Mouse (Mus musculus) C2C12 (cell line): ENCODE measurements around the gene Aste1. TPM values are rescaled to one million over a fixed set of nuclear protein-coding genes. Genes with fewer than 3 reads are reported as not detected.

Experiments
- H3K27me3 ChIP-seq: one replicate; pipeline ENCODE4 v1.6.1; 2011; ENCODE audit not compliant: control insufficient read depth, insufficient read depth, insufficient read length
- H3K36me3 ChIP-seq: one replicate; pipeline ENCODE4 v1.6.1; 2011; ENCODE audit not compliant: control insufficient read depth, insufficient read depth
- H3K4me3 ChIP-seq: one replicate; pipeline ENCODE4 v1.5.1; 2011; ENCODE audit warnings: mild to moderate bottlenecking, control low read depth; ENCODE audit not compliant: poor library complexity, insufficient read depth, severe bottlenecking
- H3K79me2 ChIP-seq: one replicate; pipeline ENCODE4 v1.6.1; 2011; ENCODE audit not compliant: control insufficient read depth, insufficient read depth
- H3K79me3 ChIP-seq: one replicate; pipeline ENCODE4 v1.6.1; 2011; ENCODE audit warnings: low read depth, control low read depth
- H3ac ChIP-seq: one replicate; pipeline ENCODE3; 2011; ENCODE audit warnings: low read depth; ENCODE audit not compliant: control insufficient read depth, insufficient read length
- CEBPB ChIP-seq: IDR thresholded peaks from one replicate; pipeline ENCODE4 v1.6.1; 2011; ENCODE audit warnings: low read depth, mild to moderate bottlenecking, control low read depth, moderate library complexity
- CTCF ChIP-seq: IDR thresholded peaks from one replicate; pipeline ENCODE4 v1.5.1; 2011; ENCODE audit not compliant: control insufficient read depth, insufficient read depth, insufficient read length
- FOSL1 ChIP-seq: IDR thresholded peaks from one replicate; pipeline ENCODE4 v1.8.0; 2011; ENCODE audit warnings: mild to moderate bottlenecking, low read length; ENCODE audit not compliant: poor library complexity, insufficient read depth, severe bottlenecking
- MAX ChIP-seq: IDR thresholded peaks from one replicate; pipeline ENCODE4 v1.6.1; 2011; ENCODE audit warnings: mild to moderate bottlenecking, control low read depth
- MYOD1 ChIP-seq: IDR thresholded peaks from one replicate; pipeline ENCODE4 v1.6.1; 2011; ENCODE audit warnings: low read depth; ENCODE audit not compliant: control insufficient read depth, insufficient read length
- MYOG ChIP-seq: IDR thresholded peaks from one replicate; pipeline ENCODE4 v1.6.1; 2011; ENCODE audit not compliant: control insufficient read depth, insufficient read length; ENCODE audit errors: extremely low read depth
- USF1 ChIP-seq: IDR thresholded peaks from one replicate; pipeline ENCODE4 v1.6.1; 2011; ENCODE audit warnings: low read depth, mild to moderate bottlenecking, control low read depth, moderate library complexity
- polyA plus RNA-seq: library from polyadenylated mRNA; unstranded; fragments of >200 nt; fragmentation: generic; extraction: Trizol; gene quantifications from one replicate; pipeline ENCODE4 v1.2.1, GENCODE M21; 2012; ENCODE audit warnings: missing spikeins

Aste1 gene
- polyA plus RNA-seq, 1 experiment = 3.3 TPM

DNA sequence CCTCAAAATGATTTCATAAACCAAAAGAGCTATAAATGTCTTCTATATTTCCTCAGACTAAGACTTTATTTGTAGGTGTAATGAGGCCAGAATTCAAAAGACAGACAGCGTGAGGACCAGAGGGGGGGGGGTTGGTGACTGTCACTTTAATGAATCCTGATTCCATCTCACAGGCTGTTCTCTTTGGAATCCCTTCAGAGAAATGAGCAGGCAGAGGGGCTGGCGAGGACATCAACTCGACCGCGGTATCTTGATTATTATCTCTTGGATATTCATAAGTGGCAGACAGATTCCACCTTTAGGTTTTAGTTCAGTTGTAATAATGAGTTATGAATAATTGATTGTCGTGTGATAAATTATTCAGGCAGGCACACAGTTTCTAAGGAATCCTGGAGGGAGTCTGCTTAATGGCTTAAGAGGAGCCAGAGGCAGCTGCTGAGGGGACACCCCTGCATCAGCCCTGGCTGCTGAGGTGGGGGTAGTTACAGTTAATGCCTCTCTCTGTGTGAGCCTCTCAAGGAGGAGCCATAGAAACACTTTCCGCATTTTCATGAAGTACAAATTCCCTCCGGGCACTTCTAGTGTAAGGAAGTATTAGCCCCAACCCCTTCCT is 15.6 kb upstream of the Aste1 start:
- Histone ChIP-seq H3ac (no peak overlapping the region), H3K79me3 (no peaks in the 10 kb centered on the region), H3K36me3 (no peaks in the 10 kb centered on the region), H3K27me3 (no peaks in the 10 kb centered on the region), H3K79me2 (no peaks in the 10 kb centered on the region), H3K4me3 (no peak overlapping the region)
- TF ChIP-seq USF1 (no peak), MAX (no peak), MYOD1 (no peak), MYOG (no peak), CTCF (no peak), CEBPB (no peak), FOSL1 (no peak)

DNA sequence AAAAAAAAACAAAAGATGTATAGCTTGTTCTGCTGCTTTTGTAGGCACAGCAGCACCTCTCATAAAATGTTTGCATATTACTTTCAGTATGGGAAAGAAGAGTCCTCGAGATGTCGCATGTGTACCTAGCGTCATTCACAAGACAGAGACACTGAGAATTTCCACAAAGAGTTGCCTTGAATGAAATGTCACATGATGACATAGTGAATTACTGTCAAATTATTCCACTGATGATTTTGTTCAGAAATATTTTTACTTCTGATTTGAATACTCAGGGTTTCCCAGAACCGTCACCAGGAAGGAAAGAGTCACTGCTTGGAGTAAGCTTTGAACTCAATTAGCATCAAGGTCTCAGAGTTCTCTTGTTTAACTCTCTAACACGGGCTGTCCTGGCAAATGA is 7.8 kb upstream of the Aste1 start:
- no peaks in the 10 kb centered on the region for H3K36me3 ChIP-seq
- TF ChIP-seq MAX (no peak), MYOD1 (no peak), FOSL1 (no peak), CEBPB (no peak), MYOG (no peak), CTCF (no peak), USF1 (no peak)
- no peaks in the 10 kb centered on the region for H3K27me3 ChIP-seq
- no peaks in the 10 kb centered on the region for H3K79me3 ChIP-seq
- no peak overlapping the region for H3K4me3 ChIP-seq
- H3ac ChIP-seq = no peak overlapping the region
- no peaks in the 10 kb centered on the region for H3K79me2 ChIP-seq

DNA sequence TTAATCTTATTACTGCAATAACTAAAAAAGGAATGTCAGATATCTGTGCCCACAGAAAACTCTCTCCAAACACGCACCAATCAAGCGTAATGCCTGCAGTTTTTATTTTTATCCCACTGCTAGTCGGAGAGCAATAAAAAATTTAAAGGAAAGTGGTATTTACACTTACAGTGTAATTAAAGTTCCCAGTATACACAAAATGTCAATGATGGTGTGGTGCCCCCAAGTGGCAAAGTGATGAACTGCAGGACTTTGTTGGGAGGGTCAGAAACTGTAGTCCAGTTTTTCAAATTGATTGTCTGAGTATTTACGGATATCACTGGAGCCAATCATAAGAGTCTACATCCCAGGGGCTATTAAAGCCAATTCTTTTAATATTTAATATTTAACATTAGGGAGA is 5.9 kb upstream of the Aste1 start:
- H3K79me2 ChIP-seq = no peaks in the 10 kb centered on the region
- H3K4me3 ChIP-seq = no peak overlapping the region
- TF ChIP-seq CTCF = no peak
- no peaks in the 10 kb centered on the region for H3K36me3 ChIP-seq
- H3K27me3 ChIP-seq = no peaks in the 10 kb centered on the region
- H3K79me3 ChIP-seq = no peaks in the 10 kb centered on the region
- no peak overlapping the region for H3ac ChIP-seq

DNA sequence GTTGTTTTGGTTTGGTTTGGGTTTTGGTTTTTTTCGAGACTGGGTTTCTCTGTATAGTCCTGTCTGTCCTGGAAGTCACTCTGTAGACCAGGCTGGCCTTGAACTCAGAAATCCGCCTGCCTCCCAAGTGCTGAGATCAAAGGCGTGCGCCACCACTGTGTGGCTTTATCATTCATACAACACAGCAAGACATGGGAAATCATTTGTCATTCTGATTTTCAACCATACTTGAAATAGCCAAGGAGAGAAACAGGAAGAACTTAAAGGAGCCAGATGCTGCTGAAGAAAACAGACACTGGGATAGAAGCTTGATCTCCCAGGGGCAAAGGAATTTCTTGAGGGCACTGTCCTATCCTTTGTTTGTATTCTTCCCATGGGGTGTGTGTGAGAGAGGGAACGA is 4.6 kb upstream of the Aste1 start:
- H3K4me3 ChIP-seq = no peak overlapping the region
- H3K27me3 ChIP-seq = no peaks in the 10 kb centered on the region
- no peaks in the 10 kb centered on the region for H3K79me2 ChIP-seq
- TF ChIP-seq CEBPB (no peak), CTCF (no peak), MYOG (no peak), MAX (no peak), FOSL1 (no peak), MYOD1 (no peak), USF1 (no peak)
- no peaks in the 10 kb centered on the region for H3K79me3 ChIP-seq
- H3ac ChIP-seq = no peak overlapping the region
- no peaks in the 10 kb centered on the region for H3K36me3 ChIP-seq

DNA sequence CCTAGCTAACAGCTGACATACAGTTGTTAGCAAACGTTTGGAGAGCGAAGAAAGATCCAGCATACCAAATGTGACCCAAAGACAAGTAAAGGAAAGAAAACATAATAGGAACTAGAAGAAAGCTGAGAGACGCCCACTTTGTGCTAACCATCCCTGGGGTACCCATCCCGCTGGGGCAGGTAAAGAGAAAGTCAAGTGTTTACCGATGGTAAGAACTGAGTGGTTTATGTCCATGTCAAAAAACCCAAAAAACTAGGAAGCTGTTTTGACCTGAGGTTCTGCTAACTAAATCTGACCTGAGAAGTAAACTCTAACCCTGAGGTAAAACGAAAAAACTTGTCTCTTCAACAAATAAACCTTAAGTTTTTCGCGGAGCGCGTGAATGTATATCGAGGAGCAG is 472 bp upstream of the Aste1 start:
- peak overlapping the region; percentile 46 for H3K4me3 ChIP-seq
- no peak overlapping the region for H3ac ChIP-seq
- peaks cover 13% of the 10 kb centered on the region for H3K79me3 ChIP-seq
- peaks cover 40% of the 10 kb centered on the region for H3K79me2 ChIP-seq
- H3K36me3 ChIP-seq = peaks cover 15% of the 10 kb centered on the region
- H3K27me3 ChIP-seq = no peaks in the 10 kb centered on the region
- TF ChIP-seq MYOG (no peak), CEBPB (no peak), FOSL1 (no peak), MAX (no peak), CTCF (no peak), USF1 (no peak), MYOD1 (no peak)

DNA sequence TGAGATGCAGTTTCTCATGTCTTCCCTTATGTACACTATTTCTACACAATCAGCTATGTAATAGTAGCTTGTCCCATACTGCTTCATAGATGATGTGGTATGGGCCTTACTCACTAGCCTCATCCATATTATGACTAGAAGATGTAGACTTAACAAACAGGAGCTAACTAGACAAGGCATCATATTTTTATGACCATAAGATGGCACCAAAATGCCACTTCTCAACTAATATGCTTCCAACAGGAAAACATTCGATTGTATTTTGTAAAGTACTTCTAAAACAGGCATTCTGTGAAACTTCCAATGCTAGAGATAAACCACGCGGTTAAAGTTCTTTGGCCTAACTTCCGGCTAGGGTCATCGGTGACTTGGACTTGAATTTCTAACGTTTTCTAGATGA is 13.4 kb downstream of the Aste1 start:
- TF ChIP-seq FOSL1 (no peak), CEBPB (no peak), MYOG (no peak), MAX (no peak), MYOD1 (no peak), USF1 (no peak), CTCF (no peak)
- H3K36me3 ChIP-seq = peaks cover 22% of the 10 kb centered on the region
- H3K79me3 ChIP-seq = no peaks in the 10 kb centered on the region
- H3K4me3 ChIP-seq = no peak overlapping the region
- H3K27me3 ChIP-seq = no peaks in the 10 kb centered on the region
- no peak overlapping the region for H3ac ChIP-seq
- H3K79me2 ChIP-seq = no peaks in the 10 kb centered on the region
